Mouse (Mus musculus) heart, postnatal 36 days (tissue): ENCODE measurements around the gene Gpr85. TPM values are rescaled to one million over a fixed set of nuclear protein-coding genes. Genes with fewer than 3 reads are reported as not detected.
A peak's percentile ranks its signal among the peaks of the same experiment; 100 is the strongest.
"Not testable (repeated sequence)": the region's sequence is repeated elsewhere in the genome, so short reads cannot be mapped to it uniquely, and the experiment has no call there.

ENCODE experiments used
- DNase-seq, 2 experiments: peaks; one replicate each; pipeline ENCODE4 v3.0.0; 2021 to 2022
- intact Hi-C: fragments of 180-260 bp; cut with DNase I; formaldehyde crosslinking; loops from one replicate; pipeline ENCODE4 v1.15.1; 2025
- total RNA-seq, 2 experiments: library from RNA; stranded (reverse); gene quantifications; 2 replicates each; pipeline ENCODE4 v1.2.3; 2021

Gene Gpr85
- total RNA-seq = under 1 TPM in 1 of 2 experiments, not detected in 1; 0.14 TPM

GRCm38 (mm10) chr6:13839345-13840054 is at the start of gene Gpr85:
TSS of gene Gpr85 (minus strand) at chr6:13839942.
- DNase-seq = peak in 1 of 2 experiments; percentile 17
- intact Hi-C loops = loop anchor here (2.0 kb wide), 1 partner anchor 31 kb away; the partner anchor contains the start of gene 2610001J05Rik

- no peak for DNase-seq
- intact Hi-C loops = no loop called here
Measured at GRCm38 (mm10) chr6:13884877-13885592, 45.3 kb upstream of the Gpr85 start.

- intact Hi-C loops = no loop called here
- DNase-seq = no peak
Measured at GRCm38 (mm10) chr6:13882919-13883318, 43.2 kb upstream of the Gpr85 start.

- DNase-seq = no peak
- intact Hi-C loops = no loop called here
Measured at GRCm38 (mm10) chr6:13873959-13874358, 34.2 kb upstream of the Gpr85 start.

GRCm38 (mm10) chr6:13872076-13872475 is 32.3 kb upstream of the Gpr85 start:
- DNase-seq = no peak
- intact Hi-C loops = no loop called here

- DNase-seq = no peak
- intact Hi-C loops = loop anchor here (1.0 to 2.0 kb wide), 3 partner anchors 33 to 264 kb away; partner anchors contain the start of genes Bmt2 and Gpr85
Measured at GRCm38 (mm10) chr6:13871625-13871958, 31.9 kb upstream of the Gpr85 start.

- DNase-seq = peak; percentile 86 to 89
- intact Hi-C loops = loop anchor here (1.0 to 2.0 kb wide), 3 partner anchors 32 to 264 kb away; partner anchors contain the start of genes Bmt2 and Gpr85
Measured at GRCm38 (mm10) chr6:13870919-13871624, 31.3 kb upstream of the Gpr85 start, which contains the start of gene 2610001J05Rik. TSS of gene 2610001J05Rik (minus strand) at chr6:13871518.

- intact Hi-C loops = loop anchor here (2.0 kb wide), 2 partner anchors 32 to 194 kb away; partner anchors contain the start of genes Bmt2 and Gpr85
- DNase-seq = peak in 1 of 2 experiments; percentile 5
Measured at GRCm38 (mm10) chr6:13870289-13870741, 30.6 kb upstream of the Gpr85 start.

GRCm38 (mm10) chr6:13860596-13860995 is 20.9 kb upstream of the Gpr85 start:
- DNase-seq = no peak
- intact Hi-C loops = no loop called here

- intact Hi-C loops = no loop called here
- no peak for DNase-seq
Measured at GRCm38 (mm10) chr6:13859877-13860585, 20.3 kb upstream of the Gpr85 start.

GRCm38 (mm10) chr6:13854230-13854629 is 14.5 kb upstream of the Gpr85 start:
- intact Hi-C loops = no loop called here
- DNase-seq = no peak

GRCm38 (mm10) chr6:13853244-13853643 is 13.5 kb upstream of the Gpr85 start:
- intact Hi-C loops = no loop called here
- no peak for DNase-seq

GRCm38 (mm10) chr6:13846031-13846430 is 6.3 kb upstream of the Gpr85 start:
- intact Hi-C loops, DNase-seq: not testable (repeated sequence)

- DNase-seq = peak; percentile 63 to 73
Measured at GRCm38 (mm10) chr6:13838677-13839344, 931 bp downstream of the Gpr85 start.

GRCm38 (mm10) chr6:13837916-13838676 is 1.6 kb downstream of the Gpr85 start:
- intact Hi-C loops = loop anchor here (2.0 kb wide), 1 partner anchor 33 kb away; the partner anchor contains the start of gene 2610001J05Rik

More at GRCm38 (mm10) chr6:13838677-13839344, 931 bp downstream of the Gpr85 start:
- intact Hi-C loops = loop anchor here (2.0 kb wide), 1 partner anchor 32 kb away; the partner anchor contains the start of gene 2610001J05Rik

GRCm38 (mm10) chr6:13836967-13837570 is 2.7 kb downstream of the Gpr85 start:
- intact Hi-C loops = no loop called here
- DNase-seq = no peak

More at GRCm38 (mm10) chr6:13837916-13838676, 1.6 kb downstream of the Gpr85 start:
- no peak for DNase-seq

- intact Hi-C loops = no loop called here
- DNase-seq = no peak
Measured at GRCm38 (mm10) chr6:13835720-13836665, 3.7 kb downstream of the Gpr85 start.
